Mouse (Mus musculus) erythroblast, embryonic 14.5 days (primary cell): Measurements from ENCODE around the gene Galr2. TPM values are rescaled to one million over a fixed set of nuclear protein-coding genes. Genes with fewer than 3 reads are reported as not detected.

Experiments used
- H3K27me3 ChIP-seq: 2 replicates; pipeline ENCODE4 v1.6.1; 2012; ENCODE audit warnings: inconsistent platforms; ENCODE audit not compliant: control insufficient read depth
- H3K36me3 ChIP-seq: 2 replicates; pipeline ENCODE4 v1.6.1; 2012; ENCODE audit warnings: mild to moderate bottlenecking, inconsistent platforms; ENCODE audit not compliant: control insufficient read depth
- H3K4me1 ChIP-seq: 2 replicates; pipeline ENCODE4 v1.6.1; 2012; ENCODE audit warnings: inconsistent platforms; ENCODE audit not compliant: control insufficient read depth
- H3K4me3 ChIP-seq: replicated peaks from 2 replicates; pipeline ENCODE3; 2012; ENCODE audit warnings: moderate library complexity, mild to moderate bottlenecking, inconsistent platforms
- H3K9me3 ChIP-seq: 2 replicates; pipeline ENCODE4 v1.6.1; 2012; ENCODE audit warnings: low read length, inconsistent platforms, mixed read lengths; ENCODE audit not compliant: control insufficient read depth
- GATA1 ChIP-seq: IDR thresholded peaks from 2 replicates; pipeline ENCODE4 v1.6.1; 2012; ENCODE audit warnings: low read length, inconsistent platforms, mixed read lengths
- TAL1 ChIP-seq: IDR thresholded peaks from 3 replicates; pipeline ENCODE4 v1.6.1; 2012; ENCODE audit warnings: low read length, inconsistent platforms, mixed read lengths
- polyA plus RNA-seq: library from polyadenylated mRNA; stranded (reverse); fragments of >175 nt; gene quantifications from 2 replicates; pipeline ENCODE4 v1.2.3, GENCODE M21; 2012

Galr2 gene
- polyA plus RNA-seq, 1 experiment: not detected

- no peak overlapping the region for H3K4me3 ChIP-seq
- no peak for TF ChIP-seq GATA1
- TF ChIP-seq TAL1: no peak
- peaks cover 16% of the 10 kb centered on the region for H3K4me1 ChIP-seq
- peaks cover 46% of the 10 kb centered on the region for H3K36me3 ChIP-seq
- H3K9me3 ChIP-seq: no peaks in the 10 kb centered on the region
- no peaks in the 10 kb centered on the region for H3K27me3 ChIP-seq
These were observed 15.5 kb downstream of the Galr2 start for GRCm38 (mm10) chr11:116296191-116296734.

DNA sequence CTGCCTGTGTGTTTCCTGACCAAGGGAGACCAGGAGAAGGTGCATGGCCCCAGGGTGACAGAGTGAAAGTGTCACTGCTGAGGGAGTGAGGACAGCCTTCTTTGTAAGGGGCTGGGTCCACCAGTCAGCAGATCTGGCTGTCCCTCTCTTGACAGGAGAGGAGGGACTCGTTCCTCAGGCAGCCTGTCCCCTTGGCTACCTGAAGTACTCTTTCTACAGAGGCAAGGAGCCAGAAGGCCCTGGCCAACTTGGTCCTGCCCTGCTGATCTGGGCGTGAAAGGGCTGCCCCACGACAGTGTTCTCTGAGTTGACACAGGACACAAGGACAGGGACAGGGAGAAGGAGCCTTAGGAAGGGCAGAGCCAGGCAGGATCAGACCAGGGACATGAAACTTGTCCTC is 16.3 kb downstream of the Galr2 start:
- TF ChIP-seq TAL1 (no peak), GATA1 (no peak)
- Histone ChIP-seq H3K27me3 (no peaks in the 10 kb centered on the region), H3K4me3 (no peak overlapping the region), H3K9me3 (no peaks in the 10 kb centered on the region), H3K36me3 (peaks cover 50% of the 10 kb centered on the region), H3K4me1 (peaks cover 16% of the 10 kb centered on the region)

- peaks cover 9% of the 10 kb centered on the region for H3K4me1 ChIP-seq
- peaks cover 58% of the 10 kb centered on the region for H3K36me3 ChIP-seq
- H3K4me3 ChIP-seq: no peak overlapping the region
- H3K27me3 ChIP-seq: no peaks in the 10 kb centered on the region
- TF ChIP-seq GATA1 (no peak), TAL1 (no peak)
- H3K9me3 ChIP-seq: no peaks in the 10 kb centered on the region
These were observed 17.5 kb downstream of the Galr2 start for GRCm38 (mm10) chr11:116298221-116298620.

GRCm38 (mm10) chr11:116298621-116299020 is 17.9 kb downstream of the Galr2 start:
- TF ChIP-seq GATA1 (no peak), TAL1 (no peak)
- Histone ChIP-seq H3K36me3 (peaks cover 62% of the 10 kb centered on the region), H3K27me3 (no peaks in the 10 kb centered on the region), H3K4me1 (peaks cover 6% of the 10 kb centered on the region), H3K9me3 (no peaks in the 10 kb centered on the region), H3K4me3 (no peak overlapping the region)

- peaks cover 39% of the 10 kb centered on the region for H3K36me3 ChIP-seq
These were observed 24.7 kb downstream of the Galr2 start for GRCm38 (mm10) chr11:116305423-116305822.

DNA sequence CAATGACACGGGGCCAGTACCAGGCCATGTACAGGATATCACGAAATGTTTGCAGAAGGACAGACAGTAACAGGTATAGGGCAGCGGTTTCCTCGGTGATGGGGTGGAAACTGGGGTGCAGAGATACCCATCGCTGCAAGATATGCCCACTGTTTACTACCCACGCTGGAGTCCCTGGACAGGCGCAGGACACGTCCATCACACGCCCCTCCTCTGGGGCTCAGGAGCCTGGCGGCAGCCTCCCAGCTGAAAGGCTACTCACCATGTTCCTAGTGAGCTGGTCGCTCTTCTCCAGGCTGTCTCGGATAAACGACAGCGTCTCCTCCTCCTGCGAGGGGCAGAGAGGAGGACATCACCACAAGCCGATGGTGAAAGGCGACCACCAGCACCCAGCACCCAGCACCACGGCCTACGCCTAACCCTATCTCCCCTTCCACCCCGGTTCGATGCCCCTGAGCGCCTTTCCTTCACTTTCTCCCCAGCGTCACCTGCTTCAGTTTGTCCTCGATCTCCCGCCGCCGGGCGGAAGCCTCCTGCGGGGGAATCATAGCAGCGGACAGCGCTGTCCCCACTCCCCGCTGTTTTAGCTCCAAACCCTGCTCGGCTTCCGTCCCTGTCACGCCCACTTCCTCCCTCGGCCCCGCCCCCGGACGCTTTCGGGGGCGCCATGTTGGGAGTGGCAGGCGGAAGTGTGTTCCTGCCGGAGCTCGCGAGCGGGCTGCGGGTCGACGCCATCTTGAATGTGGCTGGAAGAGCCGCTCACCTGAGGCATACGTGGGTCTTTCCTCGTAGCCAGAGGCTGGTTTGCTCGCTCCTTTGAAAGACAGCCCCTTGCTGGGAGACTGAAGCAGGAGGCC is 25.6 kb downstream of the Galr2 start:
- peaks cover 32% of the 10 kb centered on the region for H3K36me3 ChIP-seq
- H3K4me1 ChIP-seq: peaks cover 32% of the 10 kb centered on the region
- H3K27me3 ChIP-seq: no peaks in the 10 kb centered on the region
- H3K4me3 ChIP-seq: peak overlapping the region; percentile 83
- TF ChIP-seq GATA1 (no peak), TAL1 (no peak)
- H3K9me3 ChIP-seq: peaks cover 5% of the 10 kb centered on the region; the same call in 1 of the 2 replicates

More at GRCm38 (mm10) chr11:116305423-116305822, 24.7 kb downstream of the Galr2 start:
- Histone ChIP-seq H3K4me1 (peaks cover 32% of the 10 kb centered on the region), H3K27me3 (no peaks in the 10 kb centered on the region), H3K9me3 (peaks cover 5% of the 10 kb centered on the region; the same call in 1 of the 2 replicates), H3K4me3 (peak overlapping the region; percentile 83)
- no peak for TF ChIP-seq GATA1
- no peak for TF ChIP-seq TAL1

GRCm38 (mm10) chr11:116307019-116307725 is 26.4 kb downstream of the Galr2 start, which contains the start of gene Exoc7:
Exoc7 (minus strand) TSS chr11:116307233.
- Histone ChIP-seq H3K9me3 (peaks cover 5% of the 10 kb centered on the region; the same call in 1 of the 2 replicates), H3K36me3 (peaks cover 25% of the 10 kb centered on the region), H3K4me1 (peaks cover 32% of the 10 kb centered on the region), H3K4me3 (peak within 1 kb of the TSS; percentile 83), H3K27me3 (no peaks in the 10 kb centered on the region)
- TF ChIP-seq TAL1: no peak
- no peak for TF ChIP-seq GATA1

DNA sequence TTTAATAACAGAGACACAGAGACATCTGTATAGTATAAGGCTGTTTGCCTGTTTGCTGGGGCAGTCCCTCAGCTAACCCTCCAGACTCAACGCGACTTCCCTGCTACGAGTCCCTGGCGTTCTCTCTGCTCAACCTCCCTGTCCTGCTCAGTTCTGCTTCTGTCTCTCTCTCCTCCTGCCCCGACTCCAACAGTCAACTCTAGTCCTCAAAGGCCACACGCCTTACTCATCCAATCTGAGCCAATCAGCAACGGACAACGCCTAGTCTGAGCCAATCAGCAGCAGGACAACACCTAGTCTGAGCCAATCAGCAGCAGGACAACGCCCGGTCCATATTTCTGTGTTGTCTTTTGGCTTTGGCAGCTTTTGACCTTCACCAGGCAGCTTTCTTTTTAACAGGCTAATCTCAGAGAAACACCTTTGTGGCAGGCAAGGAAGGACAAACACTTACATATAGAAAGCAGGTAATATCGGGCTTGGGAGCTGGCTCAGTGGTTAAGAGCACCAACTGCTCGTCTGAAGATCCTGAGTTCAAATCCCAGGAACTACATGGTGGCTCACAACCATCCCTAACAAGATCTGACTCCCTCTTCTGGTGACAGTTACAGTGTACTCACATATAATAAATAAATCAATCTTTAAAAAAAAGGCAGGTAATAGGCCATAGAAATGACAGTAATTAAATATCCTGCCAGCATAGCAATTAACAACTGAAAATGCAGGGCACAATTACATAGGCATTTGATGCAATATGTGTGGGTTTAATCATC is 27.2 kb downstream of the Galr2 start:
- peaks cover 32% of the 10 kb centered on the region for H3K4me1 ChIP-seq
- peaks cover 21% of the 10 kb centered on the region for H3K36me3 ChIP-seq
- H3K9me3 ChIP-seq: peaks cover 5% of the 10 kb centered on the region; the same call in 1 of the 2 replicates
- no peak for TF ChIP-seq GATA1
- TF ChIP-seq TAL1: no peak
- H3K27me3 ChIP-seq: no peaks in the 10 kb centered on the region
- H3K4me3 ChIP-seq: no peak overlapping the region
